Mouse (Mus musculus) liver, postnatal 0 days (tissue): ENCODE data around the gene Ttc39d. TPM values are rescaled to one million over a fixed set of nuclear protein-coding genes. Genes with fewer than 3 reads are reported as not detected.
A peak's percentile ranks its signal among the peaks of the same experiment; 100 is the strongest.

Experiments used
- ATAC-seq: fragments of 200-750 bp; cut with Nextera tagmentation; 2 replicates; pipeline ENCODE4 v1.8.0; 2017; ENCODE audit warnings: mild to moderate bottlenecking, moderate library complexity
- DNase-seq: peaks from one replicate; pipeline ENCODE4 v3.0.0-alpha.2; 2016
- H3K27ac ChIP-seq: fragments of 300-500 bp; sonication (generic); 2 replicates; pipeline ENCODE4 v1.5.1; 2014; ENCODE audit warnings: antibody characterized with exemption, moderate library complexity, mild to moderate bottlenecking, low read depth
- H3K27me3 ChIP-seq: fragments of 300-500 bp; sonication (generic); 2 replicates; pipeline ENCODE4 v1.6.1; 2014; ENCODE audit warnings: low read length, control low read depth, mixed read lengths; ENCODE audit not compliant: insufficient read depth
- H3K36me3 ChIP-seq: fragments of 300-500 bp; sonication (generic); replicated peaks from 2 replicates; pipeline ENCODE4 v1.6.1; 2014; ENCODE audit warnings: mild to moderate bottlenecking, control low read depth, low read length, moderate library complexity, mixed read lengths; ENCODE audit not compliant: insufficient read depth
- H3K4me1 ChIP-seq: fragments of 300-500 bp; sonication (generic); 2 replicates; pipeline ENCODE4 v1.6.1; 2014; ENCODE audit warnings: antibody characterized with exemption, mild to moderate bottlenecking, control low read depth; ENCODE audit not compliant: insufficient read depth
- H3K4me2 ChIP-seq: fragments of 300-500 bp; sonication (generic); 2 replicates; pipeline ENCODE4 v1.6.1; 2014; ENCODE audit warnings: low read depth, mild to moderate bottlenecking, low read length, moderate library complexity, mixed read lengths
- H3K4me3 ChIP-seq: fragments of 300-500 bp; sonication (generic); 2 replicates; pipeline ENCODE4 v1.5.1; 2014; ENCODE audit warnings: low read depth, low read length
- H3K9ac ChIP-seq: fragments of 300-500 bp; sonication (generic); replicated peaks from 2 replicates; pipeline ENCODE4 v1.6.1; 2014; ENCODE audit warnings: mild to moderate bottlenecking, moderate library complexity
- H3K9me3 ChIP-seq: fragments of 300-500 bp; sonication (generic); 2 replicates; pipeline ENCODE4 v1.6.1; 2016; ENCODE audit warnings: mild to moderate bottlenecking, control low read depth, low read length, mixed read lengths
- CTCF ChIP-seq: sonication (generic); IDR thresholded peaks from 2 replicates; pipeline ENCODE4 v1.5.1; 2016; ENCODE audit warnings: antibody characterized with exemption, low read depth
- EP300 ChIP-seq: IDR thresholded peaks from 2 replicates; pipeline ENCODE4 v1.6.1; 2016; ENCODE audit warnings: antibody characterized with exemption, low read depth, mild to moderate bottlenecking
- WGBS: fragments of 180-500 bp; shearing (Covaris S2); extraction: QIAGEN DNeasy Blood & Tissue Kit; methylation state at CpG from one replicate; pipeline ENCODE4 v1.1.7; 2014; ENCODE audit not compliant: insufficient replicate concordance; 5-methylcytosine and 5-hydroxymethylcytosine counted together
- polyA plus RNA-seq: library from polyadenylated mRNA; unstranded; fragments of >200 nt; fragmentation: Nextera tagmentation; extraction: Ambion mirVana; gene quantifications from 2 replicates; pipeline ENCODE4 v1.2.1, GENCODE M21; 2015

Gene Ttc39d
- polyA plus RNA-seq, 1 experiment from 2014 or later, result not detected

DNA sequence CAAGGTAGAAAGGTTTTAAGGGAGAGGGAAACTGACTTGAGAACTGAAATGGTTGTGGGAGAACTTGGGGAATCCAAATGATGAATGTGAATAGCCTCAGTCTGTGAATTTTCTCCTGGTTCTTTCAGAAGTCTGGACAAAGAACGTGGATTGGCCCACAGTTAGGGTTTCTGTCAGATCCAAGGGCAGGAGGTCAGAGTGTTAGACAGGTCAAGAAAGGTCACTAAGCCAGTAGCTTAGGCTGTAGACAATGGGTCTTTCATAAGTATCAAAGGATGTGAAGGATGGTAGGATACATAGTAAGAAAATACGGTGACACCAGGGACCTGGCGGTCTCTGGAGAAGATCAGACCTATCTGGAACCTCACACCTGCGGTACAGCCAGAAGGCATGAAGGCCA, 39.8 kb upstream of the Ttc39d start:
- H3K4me2 ChIP-seq, result no peak overlapping the region
- no peak for ATAC-seq
- H3K27me3 ChIP-seq, result no peaks in the 10 kb centered on the region
- no peak for TF ChIP-seq EP300
- H3K27ac ChIP-seq, result no peak overlapping the region
- DNase-seq, result no peak
- H3K4me1 ChIP-seq, result no peaks in the 10 kb centered on the region; the same call in 1 of the 2 replicates
- H3K9ac ChIP-seq, result no peak overlapping the region
- H3K9me3 ChIP-seq, result no peaks in the 10 kb centered on the region
- H3K36me3 ChIP-seq, result no peaks in the 10 kb centered on the region
- no peak overlapping the region for H3K4me3 ChIP-seq
- WGBS, result 78% methylated on average over 4 of the region's 4 CpGs

DNA sequence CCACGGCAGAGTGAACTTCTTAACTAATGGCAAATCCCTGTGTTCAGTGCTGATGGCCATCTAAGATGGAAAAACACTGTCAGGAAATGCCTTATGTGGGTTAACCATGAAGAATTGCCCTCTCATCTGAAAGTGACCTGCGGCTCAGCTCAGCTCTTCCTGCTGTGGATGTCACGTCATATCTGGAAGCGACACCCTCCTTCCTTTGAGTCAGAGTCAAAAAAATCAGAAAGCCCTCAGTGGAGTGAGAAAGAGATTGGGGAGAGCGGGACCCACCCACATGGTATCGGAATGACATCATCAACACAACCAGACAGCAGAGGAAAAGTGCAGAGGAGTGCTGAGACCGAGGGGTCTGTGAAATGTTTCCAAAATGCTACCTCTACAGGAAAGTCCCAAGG, 39.4 kb upstream of the Ttc39d start:
- Histone ChIP-seq H3K4me3 (no peak overlapping the region), H3K4me2 (no peak overlapping the region), H3K27ac (no peak overlapping the region), H3K9me3 (no peaks in the 10 kb centered on the region), H3K36me3 (no peaks in the 10 kb centered on the region), H3K27me3 (no peaks in the 10 kb centered on the region), H3K4me1 (no peaks in the 10 kb centered on the region; the same call in 1 of the 2 replicates), H3K9ac (no peak overlapping the region)
- TF ChIP-seq EP300 (no peak), CTCF (no peak)
- DNase-seq (no peak), ATAC-seq (no peak)
- 48% methylated on average over 7 of the region's 7 CpGs for WGBS

DNA sequence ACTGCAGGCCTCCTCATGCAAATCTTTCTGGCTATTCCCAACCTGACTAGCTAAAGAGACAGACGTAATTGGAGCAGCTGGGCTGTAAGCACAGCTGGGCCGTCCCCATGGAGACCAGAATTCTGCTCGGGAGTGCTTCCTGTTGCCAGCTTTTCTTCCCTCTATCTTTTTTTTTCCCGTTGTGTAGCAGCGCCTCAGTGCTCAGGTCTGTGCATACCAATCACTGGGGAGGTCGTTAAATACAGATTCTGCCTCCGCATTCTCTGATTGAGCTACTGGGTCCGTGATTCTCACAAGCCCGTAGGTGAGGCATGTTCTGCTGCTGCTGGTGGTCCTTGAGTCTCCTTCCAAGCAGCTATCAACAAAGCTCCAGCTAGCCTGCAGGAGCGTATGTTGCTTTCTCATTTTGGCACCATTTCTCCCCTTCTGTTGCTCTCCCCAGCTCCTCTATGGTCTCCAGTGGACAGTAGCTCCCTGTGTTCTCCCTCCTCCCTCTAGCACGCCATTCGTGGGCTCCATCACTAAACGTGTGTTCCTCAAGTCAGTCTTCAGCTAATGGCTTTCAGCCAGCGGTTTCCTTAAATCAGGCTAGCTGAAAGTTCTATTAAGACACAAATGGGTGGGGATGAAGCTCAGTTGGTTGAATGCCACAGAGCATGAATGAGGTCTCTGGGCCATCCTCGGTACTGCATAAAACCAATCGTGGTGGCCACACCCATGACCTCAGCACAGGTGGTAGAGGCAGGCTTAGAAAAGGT, 38.7 kb upstream of the Ttc39d start:
- no peaks in the 10 kb centered on the region for H3K9me3 ChIP-seq
- no peak overlapping the region for H3K27ac ChIP-seq
- no peak overlapping the region for H3K9ac ChIP-seq
- no peaks in the 10 kb centered on the region for H3K27me3 ChIP-seq
- H3K4me2 ChIP-seq, result no peak overlapping the region
- no peaks in the 10 kb centered on the region for H3K36me3 ChIP-seq
- TF ChIP-seq CTCF (no peak), EP300 (no peak)
- WGBS, result 42% methylated on average over 16 of the region's 16 CpGs
- DNase-seq (no peak), ATAC-seq (no peak)
- H3K4me3 ChIP-seq, result no peak overlapping the region
- H3K4me1 ChIP-seq, result no peaks in the 10 kb centered on the region; the same call in 1 of the 2 replicates

GRCm38 (mm10) chr17:80169792-80170191, 37.5 kb upstream of the Ttc39d start:
- Histone ChIP-seq H3K27ac (no peak overlapping the region), H3K9ac (no peak overlapping the region), H3K9me3 (no peaks in the 10 kb centered on the region), H3K4me1 (peaks cover 3% of the 10 kb centered on the region), H3K4me3 (no peak overlapping the region), H3K4me2 (no peak overlapping the region), H3K27me3 (no peaks in the 10 kb centered on the region), H3K36me3 (no peaks in the 10 kb centered on the region)
- TF ChIP-seq EP300 (no peak), CTCF (no peak)
- 73% methylated on average over 6 of the region's 6 CpGs for WGBS
- DNase-seq, result no peak
- ATAC-seq, result no peak

DNA sequence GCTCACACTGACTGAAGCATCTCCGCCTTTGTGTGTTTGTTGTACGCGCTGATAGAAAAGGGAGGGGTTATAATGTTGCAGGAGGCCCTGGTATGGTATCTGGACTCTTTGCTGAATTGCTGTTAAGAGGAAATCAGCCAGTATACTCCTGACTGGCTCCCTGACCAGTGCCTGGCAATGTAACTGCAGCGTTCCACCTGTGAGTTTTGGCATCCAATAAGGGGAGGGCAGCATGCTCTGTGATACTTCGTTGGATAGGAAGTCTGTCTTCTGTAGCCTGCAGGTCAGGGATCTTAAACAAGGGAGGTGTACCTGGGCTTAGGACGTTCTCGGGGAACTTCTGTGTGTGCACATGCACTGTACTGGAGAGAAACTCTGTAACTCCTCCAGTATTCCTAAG, 36.3 kb upstream of the Ttc39d start:
- H3K27me3 ChIP-seq, result no peaks in the 10 kb centered on the region
- H3K9me3 ChIP-seq, result no peaks in the 10 kb centered on the region
- no peak overlapping the region for H3K4me2 ChIP-seq
- H3K27ac ChIP-seq, result no peak overlapping the region; the same call in 1 of the 2 replicates
- TF ChIP-seq CTCF (no peak), EP300 (no peak)
- no peak overlapping the region for H3K4me3 ChIP-seq
- DNase-seq (no peak), ATAC-seq (no peak)
- 76% methylated on average over 7 of the region's 7 CpGs for WGBS
- peaks cover 8% of the 10 kb centered on the region for H3K4me1 ChIP-seq
- no peak overlapping the region for H3K9ac ChIP-seq
- no peaks in the 10 kb centered on the region for H3K36me3 ChIP-seq

DNA sequence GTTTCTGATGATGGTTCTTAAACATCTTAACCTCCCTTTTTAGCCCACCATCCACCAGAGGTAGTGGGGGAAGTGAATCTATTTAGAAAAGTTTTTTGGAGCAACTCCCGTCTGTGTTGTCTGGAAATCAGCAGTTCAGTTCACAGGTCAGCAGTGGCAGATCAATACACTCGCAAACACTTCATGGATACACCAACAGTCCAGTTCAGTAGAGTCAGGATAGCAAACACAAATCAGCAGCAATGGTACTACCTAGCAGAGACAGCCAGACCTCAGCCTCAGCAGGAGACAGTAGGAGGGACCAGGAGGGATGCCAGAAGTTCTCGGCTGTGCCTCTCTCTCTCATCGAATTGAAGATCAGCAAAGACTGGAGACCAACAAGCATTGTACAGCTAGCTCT, 35.3 kb upstream of the Ttc39d start:
- H3K27ac ChIP-seq, result peak overlapping the region; percentile 36; the same call in 1 of the 2 replicates
- H3K4me1 ChIP-seq, result peaks cover 8% of the 10 kb centered on the region
- TF ChIP-seq CTCF (no peak), EP300 (no peak)
- no peak overlapping the region for H3K4me3 ChIP-seq
- no peak overlapping the region for H3K9ac ChIP-seq
- H3K27me3 ChIP-seq, result no peaks in the 10 kb centered on the region
- peak; percentile 33 for DNase-seq
- H3K9me3 ChIP-seq, result no peaks in the 10 kb centered on the region
- 60% methylated on average over 4 of the region's 4 CpGs for WGBS
- peak; percentile 79 for ATAC-seq
- H3K4me2 ChIP-seq, result no peak overlapping the region
- no peaks in the 10 kb centered on the region for H3K36me3 ChIP-seq
